Mouse (Mus musculus) heart, adult 2 months (tissue): ENCODE data around the gene Fbxw7. TPM values are rescaled to one million over a fixed set of nuclear protein-coding genes. Genes with fewer than 3 reads are reported as not detected.

Source experiments
- DNase-seq, 2 experiments: peaks; one replicate each; pipeline ENCODE4 v3.0.0; 2021
- H3K27ac ChIP-seq: fragments of 200-600 bp; 2 replicates; pipeline ENCODE4 v1.8.1; 2022
- H3K27me3 ChIP-seq: fragments of 200-500 bp; 2 replicates; pipeline ENCODE4 v1.6.1; 2012; ENCODE audit warnings: mild to moderate bottlenecking, low read length, inconsistent platforms, mixed read lengths; ENCODE audit not compliant: control insufficient read depth, insufficient read depth
- H3K36me3 ChIP-seq: fragments of 200-500 bp; 2 replicates; pipeline ENCODE4 v1.6.1; 2012; ENCODE audit warnings: low read length, inconsistent platforms; ENCODE audit not compliant: control insufficient read depth, insufficient read depth
- H3K4me1 ChIP-seq: fragments of 200-500 bp; 2 replicates; pipeline ENCODE4 v1.6.1; 2011; ENCODE audit warnings: low read length; ENCODE audit not compliant: control insufficient read depth, insufficient read depth
- H3K4me3 ChIP-seq: fragments of 200-600 bp; 2 replicates; pipeline ENCODE4 v1.8.1; 2022
- H3K79me2 ChIP-seq: fragments of 200-500 bp; replicated peaks from 2 replicates; pipeline ENCODE4 v1.6.1; 2012; ENCODE audit warnings: mild to moderate bottlenecking, inconsistent platforms, low read length, moderate library complexity, mixed read lengths; ENCODE audit not compliant: control insufficient read depth, insufficient read depth
- H3K9ac ChIP-seq: fragments of 200-500 bp; 2 replicates; pipeline ENCODE4 v1.6.1; 2012; ENCODE audit warnings: low read depth, mild to moderate bottlenecking, control low read depth, inconsistent platforms, low read length, mixed read lengths
- CTCF ChIP-seq: fragments of 200-600 bp; IDR thresholded peaks from 2 replicates; pipeline ENCODE4 v1.8.1; 2022; ENCODE audit warnings: antibody characterized with exemption, mild to moderate bottlenecking, moderate library complexity
- EP300 ChIP-seq: fragments of 200-500 bp; IDR thresholded peaks from 2 replicates; pipeline ENCODE4 v1.6.1; 2011; ENCODE audit warnings: low read depth, low read length, control low read depth; ENCODE audit not compliant: insufficient read depth
- POLR2A ChIP-seq: fragments of 200-500 bp; IDR thresholded peaks from 2 replicates; pipeline ENCODE4 v1.6.1; 2011; ENCODE audit warnings: mild to moderate bottlenecking, low read depth, low read length, control low read depth; ENCODE audit not compliant: insufficient read depth
- WGBS: fragments of 180-500 bp; shearing (Covaris S2); methylation state at CpG from one replicate; pipeline ENCODE4 v1.1.7; 2018; 5-methylcytosine and 5-hydroxymethylcytosine counted together
- intact Hi-C: fragments of 180-260 bp; cut with DNase I; formaldehyde crosslinking; loops from one replicate; pipeline ENCODE4 v1.15.1; 2025
- polyA plus RNA-seq: library from polyadenylated mRNA; depleted of rRNA; stranded (reverse); fragments of >200 nt; gene quantifications from 2 replicates; pipeline ENCODE4 v1.2.3, GENCODE M21; 2012
- total RNA-seq, 2 experiments: library from RNA; stranded (reverse); gene quantifications; 2 replicates each; pipeline ENCODE4 v1.2.3; 2021

Fbxw7 gene
- total and polyA plus RNA-seq, 3 experiments, result 14.3 to 44.9 (median 42.8) TPM

GRCm38 (mm10) chr3:84937360-84938355 is 122.6 kb downstream of the Fbxw7 start:
- H3K27ac ChIP-seq, result no peak overlapping the region; the same call in 1 of the 2 replicates
- H3K36me3 ChIP-seq, result peaks cover 18% of the 10 kb centered on the region
- intact Hi-C loops, result no loop called here
- peaks cover 9% of the 10 kb centered on the region; the same call in 1 of the 2 replicates for H3K4me1 ChIP-seq
- no peaks in the 10 kb centered on the region for H3K27me3 ChIP-seq
- WGBS, result 45% methylated on average over 12 of the region's 12 CpGs
- peaks cover 5% of the 10 kb centered on the region; the same call in 1 of the 2 replicates for H3K79me2 ChIP-seq
- no peak overlapping the region for H3K4me3 ChIP-seq
- DNase-seq, result no peak
- H3K9ac ChIP-seq, result no peak overlapping the region
- TF ChIP-seq CTCF, result no peak
- no peak for TF ChIP-seq EP300
- no peak for TF ChIP-seq POLR2A

GRCm38 (mm10) chr3:84944933-84945332 is 129.9 kb downstream of the Fbxw7 start:
- no peaks in the 10 kb centered on the region for H3K27me3 ChIP-seq
- H3K4me3 ChIP-seq, result no peak overlapping the region
- H3K79me2 ChIP-seq, result peaks cover 5% of the 10 kb centered on the region; the same call in 1 of the 2 replicates
- TF ChIP-seq EP300 (no peak), CTCF (no peak), POLR2A (no peak)
- H3K36me3 ChIP-seq, result peaks cover 15% of the 10 kb centered on the region
- H3K4me1 ChIP-seq, result peaks cover 9% of the 10 kb centered on the region
- H3K9ac ChIP-seq, result no peak overlapping the region
- no peak for DNase-seq
- intact Hi-C loops, result no loop called here
- 71% methylated on average over 3 of the region's 3 CpGs for WGBS
- H3K27ac ChIP-seq, result no peak overlapping the region

- H3K27me3 ChIP-seq, result no peaks in the 10 kb centered on the region
- intact Hi-C loops, result no loop called here
- DNase-seq, result no peak
- 90% methylated on average over 1 of the region's 1 CpGs for WGBS
- TF ChIP-seq POLR2A (no peak), EP300 (no peak), CTCF (no peak)
- H3K4me3 ChIP-seq, result no peak overlapping the region
- peaks cover 14% of the 10 kb centered on the region for H3K36me3 ChIP-seq
- H3K79me2 ChIP-seq, result peaks cover 2% of the 10 kb centered on the region; the same call in 1 of the 2 replicates
- H3K27ac ChIP-seq, result no peak overlapping the region
- no peak overlapping the region for H3K9ac ChIP-seq
- H3K4me1 ChIP-seq, result peaks cover 6% of the 10 kb centered on the region
These were observed 131.3 kb downstream of the Fbxw7 start for GRCm38 (mm10) chr3:84946381-84946780.

GRCm38 (mm10) chr3:84949387-84949786 is 134.3 kb downstream of the Fbxw7 start:
- no peak for DNase-seq
- TF ChIP-seq EP300, result no peak
- no peak for TF ChIP-seq POLR2A
- TF ChIP-seq CTCF, result no peak
- Histone ChIP-seq H3K9ac (no peak overlapping the region), H3K4me3 (no peak overlapping the region), H3K4me1 (peaks cover 5% of the 10 kb centered on the region), H3K27me3 (no peaks in the 10 kb centered on the region), H3K79me2 (no peaks in the 10 kb centered on the region), H3K36me3 (peaks cover 12% of the 10 kb centered on the region), H3K27ac (no peak overlapping the region)
- WGBS, result 61% methylated on average over 4 of the region's 4 CpGs
- intact Hi-C loops, result no loop called here

- peaks cover 6% of the 10 kb centered on the region for H3K36me3 ChIP-seq
- H3K9ac ChIP-seq, result no peak overlapping the region
- TF ChIP-seq EP300 (no peak), POLR2A (no peak), CTCF (no peak)
- H3K79me2 ChIP-seq, result no peaks in the 10 kb centered on the region
- H3K27me3 ChIP-seq, result no peaks in the 10 kb centered on the region
- WGBS, result 43% methylated on average over 2 of the region's 2 CpGs
- H3K4me1 ChIP-seq, result peaks cover 4% of the 10 kb centered on the region
- no peak for DNase-seq
- H3K4me3 ChIP-seq, result peak overlapping the region; percentile 20
- intact Hi-C loops, result no loop called here
- peak overlapping the region; percentile 59; the same call in 1 of the 2 replicates for H3K27ac ChIP-seq
These were observed 136.6 kb downstream of the Fbxw7 start for GRCm38 (mm10) chr3:84951698-84952097.

GRCm38 (mm10) chr3:84952135-84952534 is 137.1 kb downstream of the Fbxw7 start:
- Histone ChIP-seq H3K79me2 (no peaks in the 10 kb centered on the region), H3K27me3 (no peaks in the 10 kb centered on the region), H3K4me3 (peak overlapping the region; percentile 20), H3K4me1 (peaks cover 2% of the 10 kb centered on the region), H3K36me3 (peaks cover 6% of the 10 kb centered on the region), H3K27ac (peak overlapping the region; percentile 59), H3K9ac (peak overlapping the region; percentile 26)
- no peak for TF ChIP-seq CTCF
- TF ChIP-seq POLR2A, result no peak
- TF ChIP-seq EP300, result no peak
- intact Hi-C loops, result no loop called here
- WGBS, result 44% methylated on average over 13 of the region's 13 CpGs
- DNase-seq, result peak; percentile 44 to 57
